Mouse (Mus musculus): ENCODE data around the gene Nol6.

DNA sequence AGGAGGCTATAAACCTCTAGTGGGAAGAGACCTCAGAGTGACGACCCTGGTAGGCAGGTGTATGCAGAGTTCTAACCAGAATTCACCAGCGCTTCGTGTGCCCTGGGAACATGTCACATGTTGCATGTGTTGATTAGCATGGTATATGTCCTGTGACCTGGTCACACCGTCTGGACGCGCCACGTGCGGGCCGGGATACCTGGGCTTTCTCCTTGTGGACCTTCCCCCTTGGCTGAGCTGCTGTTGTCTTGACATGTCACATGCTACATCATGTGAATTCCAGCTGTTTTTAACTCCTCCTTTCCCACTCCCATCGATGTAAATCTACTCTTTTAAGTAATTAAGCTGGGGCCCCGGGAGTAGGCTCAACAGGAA, 25.7 kb downstream of the Nol6 start:
- TF ChIP-seq CTCF (IDR thresholded peaks at IDR 0.05; ENCODE audit: borderline replicate concordance, control insufficient read depth, extremely low read depth, insufficient read depth, low read length, poor library complexity): no peak
- no peak for TF ChIP-seq POLR2A (IDR thresholded peaks at IDR 0.05; ENCODE audit: control insufficient read depth, extremely low read depth, insufficient read depth, low read length, poor library complexity)
